Mouse (Mus musculus) erythroblast, embryonic 14.5 days (primary cell): ENCODE measurements around the gene Pbxip1.

Experiments
- GATA1 ChIP-seq: IDR thresholded peaks from 2 replicates; pipeline ENCODE4 v1.6.1; 2012; ENCODE audit warnings: low read length, inconsistent platforms, mixed read lengths
- TAL1 ChIP-seq: IDR thresholded peaks from 3 replicates; pipeline ENCODE4 v1.6.1; 2012; ENCODE audit warnings: low read length, inconsistent platforms, mixed read lengths

- TF ChIP-seq GATA1 (no peak), TAL1 (no peak)
Observed at GRCm38 (mm10) chr3:89434532-89434931, 2.0 kb upstream of the Pbxip1 start.
